Comparison of ENCODE assay signal across 8 mouse cellular contexts in the genomic region with DNA sequence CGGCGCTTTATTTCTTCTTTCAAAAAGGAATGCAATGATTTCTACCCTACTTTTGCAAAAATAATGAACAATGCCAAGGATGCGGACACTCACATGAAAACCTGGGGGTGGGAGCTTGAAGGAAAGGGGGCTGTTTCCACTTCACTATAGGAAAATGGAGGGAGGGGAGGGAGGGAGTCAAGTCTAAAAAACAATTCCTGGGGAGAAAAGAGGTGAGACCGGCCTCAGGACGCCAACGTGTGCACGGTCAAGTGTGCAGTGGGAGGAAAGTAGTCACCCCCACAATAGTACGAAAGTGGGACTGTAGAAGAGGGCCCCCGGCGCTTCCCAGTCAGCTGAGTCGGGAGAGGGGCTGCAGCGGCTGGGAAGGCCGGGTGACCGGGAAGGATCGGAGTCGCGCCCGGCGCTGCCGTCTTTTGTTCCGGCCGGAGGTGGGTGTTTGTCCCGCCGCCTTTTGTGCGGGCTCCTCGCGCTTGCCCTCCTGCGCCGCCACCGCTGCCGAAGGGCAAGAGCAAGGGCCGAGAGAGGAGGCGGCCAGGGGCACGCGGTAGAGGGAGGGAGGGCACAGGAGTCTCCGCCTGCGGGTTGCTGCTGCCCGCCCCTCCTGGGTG. TPM values are rescaled to one million over a fixed set of nuclear protein-coding genes. Genes with fewer than 3 reads are reported as not detected.
A peak's percentile ranks its signal among the peaks of the same experiment; 100 is the strongest.
DNase-seq lines count a peak whose midpoint lies in the region; ATAC-seq and TF ChIP-seq lines count a peak whose summit lies in the region.

No protein-coding gene starts in this region.

- H3K9me3 ChIP-seq in erythroblast, embryonic 14.5 days (ENCODE audit: control insufficient read depth, low read length): no peaks in the 10 kb centered on the region
- no peaks in the 10 kb centered on the region for H3K9me3 ChIP-seq in forebrain, embryonic 10.5 days
- no peaks in the 10 kb centered on the region for H3K9me3 ChIP-seq in hindbrain, postnatal 0 days (ENCODE audit: low read length)
- H3K9me3 ChIP-seq in liver, postnatal 0 days (ENCODE audit: low read length): no peaks in the 10 kb centered on the region

- no peak for TF ChIP-seq EP300 in liver, postnatal 0 days (IDR thresholded peaks at IDR 0.05; ENCODE audit: low read depth)

- peaks cover 3% of the 10 kb centered on the region; the same call in 1 of the 2 replicates for H3K36me3 ChIP-seq in erythroblast, embryonic 14.5 days (ENCODE audit: control insufficient read depth)
- H3K36me3 ChIP-seq in forebrain, embryonic 10.5 days (replicated peaks): no peaks in the 10 kb centered on the region
- H3K36me3 ChIP-seq in hindbrain, postnatal 0 days (ENCODE audit: insufficient read depth, low read length): no peaks in the 10 kb centered on the region
- H3K36me3 ChIP-seq in liver, postnatal 0 days (replicated peaks; ENCODE audit: insufficient read depth, low read length): no peaks in the 10 kb centered on the region

- peak; percentile 62 for DNase-seq in Muller cell, postnatal 12 days (ENCODE audit: inconsistent ontology term)
- peak; percentile 68 for DNase-seq in forebrain, embryonic 10.5 days (ENCODE audit: extremely low spot score, low spot score)
- no peak for DNase-seq in hindbrain, postnatal 0 days (ENCODE audit: low spot score)
- DNase-seq in liver, postnatal 0 days: peak; percentile 61
- peak; percentile 72 for DNase-seq in retina, embryonic 14.5 days (ENCODE audit: low spot score)
- no peak for DNase-seq in urinary bladder, postnatal 10 days (ENCODE audit: low spot score)

- no peak for TF ChIP-seq CTCF in hindbrain, postnatal 0 days (IDR thresholded peaks at IDR 0.05; ENCODE audit: low read depth)
- 0 out of 2 replicates have a peak, but pooled peaks have one; percentile 7 for TF ChIP-seq CTCF in liver, postnatal 0 days (IDR thresholded peaks at IDR 0.05; ENCODE audit: low read depth)

- H3K4me2 ChIP-seq in hindbrain, postnatal 0 days (ENCODE audit: low read depth, low read length): peak overlapping the region; percentile 100
- H3K4me2 ChIP-seq in liver, postnatal 0 days (ENCODE audit: low read depth, low read length): peak overlapping the region; percentile 92

- peak overlapping the region; percentile 74 for H3K9ac ChIP-seq in hindbrain, postnatal 0 days (replicated peaks; ENCODE audit: low read length)
- H3K9ac ChIP-seq in liver, postnatal 0 days (replicated peaks): peak overlapping the region; percentile 80

- H3K4me1 ChIP-seq in erythroblast, embryonic 14.5 days (ENCODE audit: control insufficient read depth): peaks cover 82% of the 10 kb centered on the region
- H3K4me1 ChIP-seq in forebrain, embryonic 10.5 days: peaks cover 67% of the 10 kb centered on the region
- 0 out of 2 replicates have a peak, but pooled peaks cover 7% of the 10 kb centered on the region for H3K4me1 ChIP-seq in hindbrain, postnatal 0 days (ENCODE audit: insufficient read depth, low read length)
- H3K4me1 ChIP-seq in liver, postnatal 0 days (ENCODE audit: insufficient read depth): peaks cover 32% of the 10 kb centered on the region

- H3K27ac ChIP-seq in forebrain, embryonic 10.5 days: peak overlapping the region; percentile 96
- peak overlapping the region; percentile 93 for H3K27ac ChIP-seq in hindbrain, postnatal 0 days
- peak overlapping the region; percentile 3; the same call in 1 of the 2 replicates for H3K27ac ChIP-seq in liver, postnatal 0 days (ENCODE audit: low read depth)

- H3K4me3 ChIP-seq in erythroblast, embryonic 14.5 days (replicated peaks): peak overlapping the region; percentile 92
- H3K4me3 ChIP-seq in forebrain, embryonic 10.5 days: peak overlapping the region; percentile 75
- peak overlapping the region; percentile 69 for H3K4me3 ChIP-seq in hindbrain, postnatal 0 days (ENCODE audit: low read length)
- H3K4me3 ChIP-seq in liver, postnatal 0 days (ENCODE audit: low read depth, low read length): peak overlapping the region; percentile 71

- H3K27me3 ChIP-seq in erythroblast, embryonic 14.5 days (ENCODE audit: control insufficient read depth): peaks cover 39% of the 10 kb centered on the region
- H3K27me3 ChIP-seq in forebrain, embryonic 10.5 days (ENCODE audit: poor library complexity, severe bottlenecking): peaks cover 40% of the 10 kb centered on the region
- no peaks in the 10 kb centered on the region for H3K27me3 ChIP-seq in hindbrain, postnatal 0 days (ENCODE audit: insufficient read depth, low read length)
- H3K27me3 ChIP-seq in liver, postnatal 0 days (ENCODE audit: insufficient read depth, low read length): peaks cover 37% of the 10 kb centered on the region

- no peak for ATAC-seq in erythroblast, adult 5-6 weeks (replicated peaks; ENCODE audit: low FRiP score, poor library complexity, severe bottlenecking)
- ATAC-seq in hindbrain, postnatal 0 days: no peak
- no peak for ATAC-seq in liver, postnatal 0 days

- WGBS in forebrain, embryonic 10.5 days: under 1% methylated on average over 38 of the region's 38 CpGs
- WGBS in hindbrain, postnatal 0 days: under 1% methylated on average over 38 of the region's 38 CpGs
- WGBS in liver, postnatal 0 days (ENCODE audit: insufficient replicate concordance): under 1% methylated on average over 37 of the region's 38 CpGs

RNA-seq across cellular contexts. Expression of a gene that starts 1.0 kb away (rescaled TPM):
- polyA plus RNA-seq in erythroblast, embryonic 14.5 days (2012): 4.5 and 4.9 TPM in 2 replicates
- total RNA-seq in erythroblast, adult 5-6 weeks (2015; ENCODE audit: low replicate concordance): 11.1 and 25.5 TPM in 2 replicates
- total RNA-seq in erythroblast, adult 5-6 weeks (2017; ENCODE audit: low replicate concordance): 4.9 and 10.2 TPM in 2 replicates
- 37.6 and 44.1 TPM in 2 replicates for polyA plus RNA-seq in forebrain, embryonic 10.5 days (2016; fragmentation: Nextera tagmentation; extraction: Ambion mirVana)
- 32.2 and 32.3 TPM in 2 replicates for total RNA-seq in hindbrain, postnatal 0 days (2014; rRNA removed)
- polyA plus RNA-seq in hindbrain, postnatal 0 days (2015; fragmentation: Nextera tagmentation; extraction: Ambion mirVana): 69.8 and 73.5 TPM in 2 replicates
- 6.6 and 10.3 TPM in 2 replicates for polyA plus RNA-seq in liver, postnatal 0 days (2015; fragmentation: Nextera tagmentation; extraction: Ambion mirVana)

RNA-seq across cellular contexts. Expression of a gene that starts 4.0 kb away (rescaled TPM):
- polyA plus RNA-seq in erythroblast, embryonic 14.5 days (2012): not detected in 2 replicates
- total RNA-seq in erythroblast, adult 5-6 weeks (2015; ENCODE audit: low replicate concordance): not detected in 2 replicates
- total RNA-seq in erythroblast, adult 5-6 weeks (2017; ENCODE audit: low replicate concordance): 4.0 TPM in 1 of 2 replicates, not detected in the other
- not detected in 2 replicates for polyA plus RNA-seq in forebrain, embryonic 10.5 days (2016; fragmentation: Nextera tagmentation; extraction: Ambion mirVana)
- total RNA-seq in hindbrain, postnatal 0 days (2014; rRNA removed): not detected in 2 replicates
- polyA plus RNA-seq in hindbrain, postnatal 0 days (2015; fragmentation: Nextera tagmentation; extraction: Ambion mirVana): not detected in 2 replicates
- not detected in 2 replicates for polyA plus RNA-seq in liver, postnatal 0 days (2015; fragmentation: Nextera tagmentation; extraction: Ambion mirVana)

Comparison
In these comparisons a context has a peak if more than half of its experiments do, and no peak if none do; other contexts are left out.
1. DNase-seq: peak in Muller cell, postnatal 12 days (single experiment), forebrain, embryonic 10.5 days (single experiment), liver, postnatal 0 days (single experiment) and retina, embryonic 14.5 days (single experiment); none in hindbrain, postnatal 0 days (single experiment) and urinary bladder, postnatal 10 days (single experiment).
2. H3K27ac ChIP-seq: peak in every context shown above with its lines; median percentile 96 in forebrain, embryonic 10.5 days; 93 in hindbrain, postnatal 0 days; 3 in liver, postnatal 0 days.
3. Peak in every context shown above with its lines, with median percentiles within 50 percentile points of each other: H3K4me3 ChIP-seq.